Mouse (Mus musculus) thymus, postnatal 25 days (tissue): ENCODE measurements at regions not wholly inside any gene's neighbourhood (a gene's known extent, or its start where the extent isn't known, plus 50 kb on each side); places are given as distances from the start of the nearest gene placed in this dataset.

ENCODE experiments used
- DNase-seq: peaks from one replicate; pipeline ENCODE4 v3.0.0; 2022

DNA sequence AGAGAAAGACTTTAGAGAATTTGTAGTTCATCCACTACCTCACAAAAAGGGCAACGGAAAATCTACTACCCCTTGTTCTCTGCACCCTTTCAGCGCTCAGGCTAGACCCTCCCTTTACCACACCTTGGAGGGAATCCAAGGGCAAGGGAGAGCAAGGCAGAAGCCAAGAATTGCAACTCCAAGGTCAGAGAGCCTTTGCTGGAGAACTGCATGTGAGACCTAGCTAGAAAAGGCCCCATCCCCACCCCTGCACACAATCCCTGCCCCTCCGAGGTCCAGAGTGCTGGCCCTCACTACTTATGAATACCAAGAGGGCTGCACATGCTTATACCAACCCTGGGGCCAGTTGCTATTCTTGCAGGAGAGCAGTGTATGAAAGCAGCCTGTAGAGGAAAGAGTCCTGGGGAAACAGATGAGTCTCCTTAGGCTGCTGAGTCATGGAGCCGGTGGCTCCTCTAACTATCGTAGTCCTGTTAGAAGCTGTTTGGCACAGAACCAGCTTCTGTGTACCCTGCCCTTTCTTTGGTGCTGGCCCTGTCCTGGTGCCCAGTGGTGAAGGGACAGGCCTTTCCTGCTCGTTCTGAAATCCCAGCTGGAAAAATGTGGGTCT, 577.5 kb upstream of the Mki67 start:
- no peak for DNase-seq

GRCm38 (mm10) chr7:136294445-136294844, 578.3 kb upstream of the Mki67 start:
- DNase-seq: no peak

DNA sequence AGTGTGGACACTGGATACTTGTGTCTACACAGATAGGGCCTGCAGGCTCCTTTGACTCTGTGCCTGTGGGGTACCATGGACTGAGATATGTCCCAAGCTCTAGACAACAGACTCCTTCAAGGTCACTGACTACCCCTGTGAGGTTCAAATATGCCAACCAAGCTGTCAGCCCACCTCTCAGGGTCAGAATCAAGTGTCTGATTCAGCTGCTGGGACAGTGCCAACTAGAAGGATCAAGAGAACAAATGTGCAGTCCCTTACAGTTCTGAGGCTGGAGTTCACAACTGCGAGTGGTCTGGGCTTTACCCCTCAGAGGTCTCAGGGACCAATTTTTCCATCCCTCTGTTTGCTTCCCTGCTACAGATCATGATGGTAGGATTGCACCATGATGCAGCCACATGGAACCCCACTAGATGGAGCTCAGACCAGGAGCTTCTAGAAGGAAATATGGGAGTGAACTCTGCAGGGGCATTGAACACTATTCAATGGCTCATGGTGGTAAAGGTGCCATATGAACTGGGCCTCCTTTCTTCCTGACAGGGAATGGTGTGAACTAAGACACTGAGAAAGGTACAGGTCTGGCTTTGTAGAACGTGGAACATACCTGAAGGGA, 581.8 kb upstream of the Mki67 start:
- DNase-seq: no peak

DNA sequence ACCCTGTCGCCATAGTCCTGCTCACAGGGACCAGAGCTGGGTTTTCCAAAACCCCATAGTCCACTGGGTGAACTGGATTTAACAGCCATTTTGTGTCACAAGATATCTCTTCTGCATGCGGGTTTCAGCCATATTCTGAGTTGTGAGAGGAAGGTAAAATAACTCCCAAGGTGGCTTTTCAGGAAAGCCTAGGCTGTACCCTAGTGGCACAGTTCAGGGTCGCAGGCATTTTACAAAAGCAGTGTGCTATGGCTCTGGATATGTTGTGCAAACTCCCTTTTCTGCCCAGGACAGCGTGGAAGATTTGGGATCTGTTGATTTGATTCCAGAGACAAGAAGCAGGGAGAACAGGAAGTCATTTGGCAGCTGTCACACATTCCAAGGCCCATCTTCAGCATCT, 588.3 kb upstream of the Mgmt start:
- DNase-seq: no peak

DNA sequence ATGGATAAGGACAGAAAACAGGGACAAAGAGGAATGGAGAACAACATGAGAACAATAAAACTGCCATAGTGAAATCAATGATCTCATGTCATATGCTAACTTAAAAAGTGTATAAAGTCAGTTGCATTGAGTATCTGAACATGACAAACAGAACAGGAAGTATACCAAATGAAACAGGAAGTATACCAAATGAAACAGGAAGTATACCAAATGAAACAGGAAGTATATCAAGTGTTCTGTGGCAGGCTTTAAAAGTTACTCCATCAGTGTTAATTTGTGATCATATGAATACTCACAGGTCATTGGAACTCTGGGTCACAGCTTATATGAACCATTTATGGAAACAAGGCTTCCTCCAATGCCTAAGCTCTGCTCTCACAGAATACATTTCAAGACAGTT, 585.6 kb upstream of the Mgmt start:
- no peak for DNase-seq

DNA sequence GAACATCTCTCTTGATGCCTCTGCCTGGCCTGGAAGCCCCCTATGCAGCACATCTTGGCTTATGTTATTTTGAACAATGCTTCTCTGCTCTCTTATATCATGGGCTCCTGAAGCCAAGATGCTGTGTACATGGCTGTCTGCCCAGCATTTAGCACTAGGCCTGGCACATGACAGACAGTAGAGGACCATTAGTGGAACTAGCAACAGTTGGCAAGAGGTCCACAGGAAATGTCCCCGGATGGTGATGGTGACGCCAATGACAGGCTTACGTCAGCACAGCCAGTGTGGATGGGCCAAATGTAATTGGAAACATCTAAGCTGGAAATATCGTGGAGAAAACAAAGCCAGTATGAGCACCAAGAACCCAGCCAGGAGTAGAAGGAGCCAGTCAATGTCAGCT, 567.1 kb upstream of the Mgmt start:
- DNase-seq: no peak

GRCm38 (mm10) chr7:136330431-136330830, 564.0 kb upstream of the Mgmt start:
- no peak for DNase-seq

DNA sequence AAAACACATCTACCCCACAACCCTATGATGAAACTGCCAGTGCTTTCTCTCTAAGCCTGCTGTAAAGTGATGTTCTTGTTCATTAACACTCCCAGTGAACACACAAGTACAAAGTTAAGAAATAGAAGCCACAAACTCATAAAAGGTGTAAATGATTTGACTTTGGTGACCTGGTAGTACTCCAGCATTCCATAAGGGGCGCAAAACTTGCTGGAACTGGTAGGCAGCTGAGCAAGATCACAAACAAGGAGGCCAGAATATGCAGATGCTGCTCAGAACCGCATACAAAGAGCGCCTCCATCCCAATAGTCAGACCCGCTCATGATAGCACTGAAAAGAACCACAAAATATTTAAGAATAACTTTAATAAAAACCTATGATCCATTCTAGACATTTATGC, 561.6 kb upstream of the Mgmt start:
- DNase-seq: no peak

DNA sequence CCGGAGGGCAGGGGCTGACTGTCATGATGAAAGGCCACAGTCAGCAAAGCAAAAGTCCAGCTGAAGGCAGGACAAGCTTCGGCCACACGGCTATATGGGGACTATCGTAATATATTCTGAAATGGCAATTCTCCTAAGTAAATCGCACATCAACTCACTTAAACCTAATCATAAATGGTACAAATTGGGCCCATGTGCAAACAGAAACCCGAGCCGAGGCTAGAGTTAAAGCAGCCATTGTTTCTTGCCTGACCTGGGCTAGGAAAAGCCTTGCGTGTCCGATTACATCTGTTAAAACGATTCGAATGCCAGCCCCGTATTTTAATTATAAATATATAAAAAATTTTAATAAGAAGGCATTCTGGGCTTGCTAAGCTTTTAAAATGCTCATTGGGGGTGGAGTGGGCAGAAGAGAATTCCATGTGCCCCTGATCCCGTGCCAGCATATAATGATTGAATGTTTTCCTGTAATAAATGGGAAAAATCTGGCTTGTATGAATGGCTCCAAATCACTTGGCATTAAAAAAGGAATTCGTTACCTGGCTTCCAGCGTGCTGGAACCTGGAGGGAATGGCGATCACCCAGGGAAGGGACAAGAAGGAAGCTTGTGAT, 552.7 kb upstream of the Mgmt start:
- no peak for DNase-seq

DNA sequence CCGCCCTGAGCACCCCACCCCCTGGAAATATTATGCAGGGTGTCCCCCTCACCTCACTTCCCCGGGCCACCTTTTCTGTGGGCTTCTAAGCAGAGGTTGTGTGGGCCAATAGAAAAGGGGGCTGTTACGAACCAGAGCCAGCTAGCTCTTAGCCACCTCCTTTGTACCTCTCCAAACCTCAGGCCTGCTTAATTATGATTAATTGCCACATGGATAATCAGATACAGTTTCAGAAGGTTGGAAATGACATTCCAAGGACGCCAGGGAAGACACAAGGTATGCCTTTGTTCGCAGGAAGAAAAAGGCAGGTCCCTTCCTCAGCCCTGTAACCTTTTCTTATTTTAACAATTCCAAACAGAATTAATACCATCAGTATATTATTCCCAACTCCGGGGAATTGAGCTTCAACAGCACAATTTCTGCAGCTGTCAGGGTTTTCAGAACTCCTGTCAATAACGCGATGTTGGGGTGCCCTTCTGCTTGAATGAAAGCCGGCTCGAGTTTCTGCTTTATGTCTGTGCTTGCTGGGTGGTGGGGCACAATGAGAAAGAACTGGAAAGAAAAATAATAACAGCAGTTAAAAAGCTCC, 552.1 kb upstream of the Mgmt start:
- DNase-seq: no peak

DNA sequence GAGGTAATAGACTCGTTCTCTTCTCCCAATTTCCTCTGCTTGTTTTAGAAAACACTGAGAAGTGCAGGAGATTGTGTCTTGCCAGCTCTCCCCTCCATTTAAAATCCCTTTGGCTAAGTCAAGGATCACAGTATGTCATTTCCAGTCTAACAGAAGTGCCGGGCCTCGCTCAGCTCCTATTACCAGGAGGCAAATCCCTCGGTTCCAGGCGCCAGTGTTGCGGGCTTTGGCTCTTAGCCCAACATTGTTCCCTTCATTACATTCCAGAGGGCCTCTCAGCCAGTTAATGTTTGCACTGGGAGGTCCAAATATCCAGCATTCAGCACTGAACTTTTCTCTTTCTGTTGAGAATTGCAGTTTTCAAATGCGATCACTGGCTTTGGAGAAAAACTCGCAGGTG, 551.6 kb upstream of the Mgmt start:
- no peak for DNase-seq

DNA sequence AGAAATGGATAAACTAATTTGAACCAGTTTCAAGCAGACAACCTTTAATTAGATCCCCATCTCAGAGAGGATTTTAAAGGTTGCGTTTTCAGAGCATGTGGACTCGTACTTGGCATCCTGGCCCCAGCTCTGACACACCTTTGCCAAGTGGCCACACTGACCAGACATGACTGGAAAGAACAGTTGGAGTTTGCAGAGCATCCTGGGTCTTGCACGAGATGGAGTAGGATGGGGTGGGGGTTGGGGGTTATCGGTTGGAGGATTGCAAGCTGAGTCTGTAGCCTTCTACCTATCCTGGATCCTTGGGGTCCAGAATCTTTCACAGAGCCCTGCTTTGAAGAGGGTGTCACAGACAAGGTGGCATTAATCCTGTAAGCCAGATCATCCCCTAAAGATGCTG, 550.9 kb upstream of the Mgmt start:
- no peak for DNase-seq

GRCm38 (mm10) chr7:136345051-136345450, 549.4 kb upstream of the Mgmt start:
- DNase-seq: no peak

DNA sequence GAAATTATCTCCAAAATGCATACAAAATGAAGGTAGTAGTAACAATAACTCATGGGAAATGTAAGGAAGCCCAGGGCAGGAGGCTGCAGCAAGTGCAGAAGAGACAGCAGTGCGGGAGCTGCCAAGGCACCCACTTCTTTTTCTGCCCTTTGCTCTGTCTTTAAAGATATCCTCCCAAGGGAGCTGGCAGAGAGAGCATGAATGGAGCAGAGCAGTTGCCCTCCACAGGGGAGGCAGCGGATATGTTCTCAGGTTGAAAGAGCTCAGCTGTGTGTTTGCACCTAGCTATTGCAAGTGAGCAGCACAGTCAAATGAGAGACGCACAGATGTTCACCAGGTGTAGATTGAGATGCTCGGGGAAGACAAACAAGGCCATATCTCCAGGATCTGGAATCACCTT, 547.9 kb upstream of the Mgmt start:
- DNase-seq: no peak

DNA sequence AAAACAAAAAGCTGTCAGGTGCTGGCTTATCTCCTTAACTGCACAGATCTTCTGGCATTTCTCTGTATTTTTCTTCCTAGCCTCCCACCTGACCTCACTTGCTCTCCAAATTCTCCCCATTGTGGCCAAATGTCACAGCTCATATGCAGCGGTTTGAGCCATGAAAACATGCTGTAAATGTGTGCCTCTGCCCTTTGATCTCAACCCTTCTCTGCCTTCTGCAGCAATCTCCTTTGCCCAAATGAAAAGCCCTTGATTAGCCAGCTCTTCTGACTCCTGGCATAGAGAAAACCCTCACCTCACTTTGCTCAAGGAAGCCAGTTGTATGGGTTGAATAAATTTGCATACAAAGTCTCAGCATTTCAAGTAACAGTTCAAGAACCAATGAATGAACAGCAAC, 546.1 kb upstream of the Mgmt start:
- no peak for DNase-seq

GRCm38 (mm10) chr7:136349651-136350050, 544.8 kb upstream of the Mgmt start:
- no peak for DNase-seq

DNA sequence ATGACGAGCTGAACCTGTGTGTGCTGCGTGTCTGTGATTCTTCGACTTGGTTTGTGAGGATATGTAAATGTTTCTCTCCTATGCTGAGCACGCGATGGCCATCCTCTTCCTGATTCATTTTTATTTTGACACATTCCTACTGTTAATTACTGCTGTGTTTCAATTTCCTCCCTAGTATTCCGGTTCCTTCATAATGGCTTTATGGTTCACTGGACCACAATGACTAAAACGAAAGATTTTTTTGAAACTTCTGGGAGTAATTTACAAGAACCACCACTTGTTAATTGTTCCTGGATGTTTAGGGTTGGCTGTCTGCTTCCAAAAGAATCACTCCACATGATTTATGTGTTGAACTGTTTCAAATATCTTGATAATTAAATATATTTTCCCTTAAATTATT, 537.4 kb upstream of the Mgmt start:
- DNase-seq: no peak

DNA sequence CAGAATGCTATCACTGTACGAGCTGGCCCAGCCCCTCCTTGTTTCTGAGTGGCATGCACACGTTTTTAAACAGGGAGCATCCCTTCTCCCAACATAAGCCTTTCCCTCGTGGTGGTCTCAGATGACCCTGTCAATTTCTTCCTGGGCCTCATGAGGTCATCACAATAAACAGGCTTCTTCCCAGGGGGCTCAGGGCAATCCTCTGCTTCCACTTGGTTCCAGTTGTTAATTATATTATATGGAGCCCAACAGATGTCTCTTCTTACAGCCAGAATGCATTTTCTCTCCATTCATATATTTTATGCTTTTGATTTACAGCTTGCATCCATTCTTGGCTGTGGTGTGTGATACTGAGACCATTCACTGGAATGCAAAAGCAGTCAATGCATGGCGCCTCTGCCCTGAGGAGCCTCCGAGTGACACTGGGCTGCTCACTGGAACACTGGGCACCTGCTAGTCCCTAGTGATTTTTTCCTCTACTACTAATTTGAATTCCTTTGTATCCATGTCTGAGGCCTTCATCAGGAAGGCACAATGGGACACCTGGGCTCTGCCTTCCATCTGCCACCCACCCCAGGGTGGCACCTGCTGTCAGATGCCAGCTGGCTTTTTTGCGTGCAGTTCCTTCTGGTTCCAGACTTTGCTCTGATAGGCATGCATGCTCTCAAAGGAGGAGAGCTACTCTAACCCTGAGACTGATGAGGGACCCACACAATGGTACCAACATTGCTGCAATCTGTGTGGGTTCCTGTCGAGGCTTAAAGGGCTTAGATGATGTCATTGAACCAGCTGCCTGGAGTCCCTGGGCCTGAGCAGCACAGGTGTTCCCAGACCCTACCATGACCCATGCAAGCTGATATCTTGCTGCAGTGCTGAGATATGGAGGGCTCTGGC, 528.8 kb upstream of the Mgmt start:
- DNase-seq: no peak

- no peak for DNase-seq
Measured at GRCm38 (mm10) chr7:136377259-136377658, 517.2 kb upstream of the Mgmt start.

GRCm38 (mm10) chr7:136377742-136378141, 516.7 kb upstream of the Mgmt start:
- DNase-seq: no peak

- DNase-seq: no peak
Measured at GRCm38 (mm10) chr7:136378321-136378720, 516.1 kb upstream of the Mgmt start.

- no peak for DNase-seq
Measured at GRCm38 (mm10) chr7:136379319-136379718, 515.1 kb upstream of the Mgmt start.

- no peak for DNase-seq
Measured at GRCm38 (mm10) chr7:136379741-136380140, 514.7 kb upstream of the Mgmt start.
